Mouse (Mus musculus): ENCODE measurements at regions not wholly inside any gene's neighbourhood (a gene's known extent, or its start where the extent isn't known, plus 50 kb on each side); places are given as distances from the start of the nearest gene placed in this dataset.

DNA sequence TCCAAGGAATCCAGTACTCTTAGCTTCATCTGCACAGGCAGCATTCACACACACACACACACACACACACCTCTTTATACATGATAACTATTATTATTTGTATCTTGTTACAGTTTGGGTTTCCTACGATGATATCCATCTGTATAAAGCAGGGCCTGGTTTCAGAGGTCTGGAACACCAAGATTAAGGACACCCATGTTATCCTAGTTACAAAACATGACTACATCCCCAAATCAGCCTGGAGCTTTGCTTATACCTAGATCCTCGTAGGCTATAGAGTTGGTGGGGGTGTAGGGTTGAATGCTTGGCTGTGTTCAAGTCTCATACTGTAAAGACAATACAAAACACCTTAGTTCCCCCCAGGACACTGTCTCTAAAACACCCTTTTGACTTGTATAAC, 56.0 kb upstream of the Tpm1 start:
- H3K27ac ChIP-seq (ENCODE audit: low read depth, low read length) = no peak overlapping the region
- H3K4me1 ChIP-seq (ENCODE audit: insufficient read depth) = no peaks in the 10 kb centered on the region
- WGBS = 85% methylated on average over 2 of the region's 2 CpGs
- H3K9ac ChIP-seq = no peak overlapping the region
- no peaks in the 10 kb centered on the region for H3K27me3 ChIP-seq (ENCODE audit: insufficient read depth, low read length)
- H3K9me3 ChIP-seq (ENCODE audit: low read length) = no peaks in the 10 kb centered on the region
- no peaks in the 10 kb centered on the region for H3K36me3 ChIP-seq (ENCODE audit: insufficient read depth)
- H3K4me3 ChIP-seq (ENCODE audit: low read depth, low read length) = no peak overlapping the region
- H3K4me2 ChIP-seq (ENCODE audit: low read depth) = no peak overlapping the region
- ATAC-seq (no peak), DNase-seq (no peak)
- no peak for TF ChIP-seq CTCF (IDR thresholded peaks at IDR 0.05; ENCODE audit: low read depth)

DNA sequence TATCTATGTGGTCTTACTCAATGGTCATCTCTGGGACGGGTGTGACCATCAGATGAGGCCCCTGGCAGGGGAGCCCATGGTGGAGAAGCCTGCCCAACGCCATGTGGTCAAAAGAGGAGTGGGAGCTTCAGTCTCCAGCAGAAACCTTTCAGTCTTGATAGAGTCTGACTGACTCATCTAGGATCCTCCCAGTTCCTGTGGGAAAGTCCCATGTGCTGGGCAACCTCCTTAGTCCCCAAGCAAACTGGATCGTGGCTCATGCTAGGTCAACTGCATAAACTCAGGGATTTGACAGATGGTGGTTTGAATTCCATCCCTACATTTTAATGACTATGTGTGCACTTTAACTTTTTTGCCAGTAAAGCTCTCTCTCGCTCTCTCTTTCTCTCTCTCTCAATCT, 55.4 kb upstream of the Tpm1 start:
- Histone ChIP-seq H3K9ac (no peak overlapping the region), H3K9me3 (ENCODE audit: low read length) (no peaks in the 10 kb centered on the region), H3K36me3 (ENCODE audit: insufficient read depth) (no peaks in the 10 kb centered on the region), H3K27ac (ENCODE audit: low read depth, low read length) (no peak overlapping the region), H3K4me1 (ENCODE audit: insufficient read depth) (no peaks in the 10 kb centered on the region), H3K4me3 (ENCODE audit: low read depth, low read length) (no peak overlapping the region), H3K4me2 (ENCODE audit: low read depth) (no peak overlapping the region), H3K27me3 (ENCODE audit: insufficient read depth, low read length) (no peaks in the 10 kb centered on the region)
- WGBS = 82% methylated on average over 4 of the region's 4 CpGs
- no peak for DNase-seq
- TF ChIP-seq CTCF (IDR thresholded peaks at IDR 0.05; ENCODE audit: low read depth) = no peak
- ATAC-seq = no peak

DNA sequence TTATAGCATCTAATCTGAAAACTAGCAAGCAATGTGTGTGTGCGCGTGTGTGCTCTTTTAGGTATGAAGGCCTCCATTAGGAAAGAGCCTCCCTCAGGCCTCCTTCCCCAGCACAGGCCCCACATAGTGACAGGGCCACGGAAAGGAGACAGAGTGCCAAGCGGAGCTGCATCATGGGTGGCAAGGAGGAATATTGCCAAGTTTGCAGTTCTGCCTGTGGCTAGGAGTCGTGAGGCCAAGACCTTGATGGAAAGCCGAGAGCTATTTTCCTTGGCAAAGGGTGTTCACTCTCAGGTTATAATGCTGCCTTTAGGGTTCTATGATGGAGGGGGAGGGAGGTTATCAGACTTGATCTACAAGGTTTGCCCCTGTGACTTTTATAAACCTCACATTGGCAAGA, 53.4 kb upstream of the Tpm1 start:
- no peak overlapping the region for H3K9ac ChIP-seq
- H3K4me1 ChIP-seq (ENCODE audit: insufficient read depth) = no peaks in the 10 kb centered on the region
- H3K9me3 ChIP-seq (ENCODE audit: low read length) = no peaks in the 10 kb centered on the region
- H3K27ac ChIP-seq (ENCODE audit: low read depth, low read length) = no peak overlapping the region
- no peak overlapping the region for H3K4me3 ChIP-seq (ENCODE audit: low read depth, low read length)
- H3K36me3 ChIP-seq (ENCODE audit: insufficient read depth) = no peaks in the 10 kb centered on the region
- TF ChIP-seq CTCF (IDR thresholded peaks at IDR 0.05; ENCODE audit: low read depth) = no peak
- peak; percentile 26 for DNase-seq
- ATAC-seq = no peak
- H3K27me3 ChIP-seq (ENCODE audit: insufficient read depth, low read length) = no peaks in the 10 kb centered on the region
- WGBS = 45% methylated on average over 6 of the region's 6 CpGs
- no peak overlapping the region for H3K4me2 ChIP-seq (ENCODE audit: low read depth)

DNA sequence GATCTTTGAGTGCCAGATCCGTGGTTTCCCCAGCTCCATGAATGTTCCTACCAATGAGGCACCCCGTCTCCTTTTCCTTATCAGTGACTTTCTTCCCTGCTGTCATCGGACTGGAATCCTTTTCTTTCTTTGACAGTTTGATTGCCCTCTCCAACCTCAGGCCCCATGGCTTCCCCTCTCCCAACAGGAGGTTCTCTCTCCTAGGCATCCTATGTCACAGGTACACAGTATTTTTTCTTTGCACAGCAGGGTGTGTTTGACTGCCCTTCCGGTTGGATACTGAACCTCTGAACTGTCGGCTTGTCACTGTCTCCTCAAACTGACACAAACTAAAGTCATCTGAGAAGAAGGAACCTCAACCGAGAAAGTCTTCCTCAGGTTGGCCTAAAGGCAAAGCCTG, 50.3 kb upstream of the Tpm1 start:
- WGBS = 80% methylated on average over 6 of the region's 6 CpGs

More for the DNA sequence above, 50.3 kb upstream of the Tpm1 start:
- Histone ChIP-seq H3K4me3 (ENCODE audit: low read depth, low read length) (no peak overlapping the region), H3K36me3 (ENCODE audit: insufficient read depth) (no peaks in the 10 kb centered on the region), H3K9me3 (ENCODE audit: low read length) (no peaks in the 10 kb centered on the region), H3K4me2 (ENCODE audit: low read depth) (no peak overlapping the region), H3K9ac (no peak overlapping the region), H3K27me3 (ENCODE audit: insufficient read depth, low read length) (no peaks in the 10 kb centered on the region), H3K4me1 (ENCODE audit: insufficient read depth) (no peaks in the 10 kb centered on the region), H3K27ac (ENCODE audit: low read depth, low read length) (no peak overlapping the region)
- TF ChIP-seq CTCF (IDR thresholded peaks at IDR 0.05; ENCODE audit: low read depth) = no peak
- DNase-seq = no peak
- ATAC-seq = no peak
